Mouse (Mus musculus) liver, embryonic 12.5 days (tissue): Measurements from ENCODE around the gene Slc22a4. TPM values are rescaled to one million over a fixed set of nuclear protein-coding genes. Genes with fewer than 3 reads are reported as not detected.
"Not testable (repeated sequence)": the region's sequence is repeated elsewhere in the genome, so short reads cannot be mapped to it uniquely, and the experiment has no call there.

Experiments
- ATAC-seq: fragments of 200-750 bp; cut with Nextera tagmentation; 2 replicates; pipeline ENCODE4 v1.8.0; 2017; ENCODE audit warnings: moderate number of reproducible peaks, mild to moderate bottlenecking, moderate library complexity
- H3K27ac ChIP-seq: fragments of 300-500 bp; sonication (generic); 2 replicates; pipeline ENCODE4 v1.5.1; 2016; ENCODE audit warnings: mild to moderate bottlenecking
- H3K27me3 ChIP-seq: fragments of 300-500 bp; sonication (generic); replicated peaks from 2 replicates; pipeline ENCODE4 v1.6.1; 2016; ENCODE audit warnings: mild to moderate bottlenecking, moderate library complexity
- H3K36me3 ChIP-seq: fragments of 300-500 bp; sonication (generic); 2 replicates; pipeline ENCODE4 v1.6.1; 2016; ENCODE audit warnings: mild to moderate bottlenecking, moderate library complexity
- H3K4me1 ChIP-seq: fragments of 300-500 bp; sonication (generic); 2 replicates; pipeline ENCODE4 v1.6.1; 2016
- H3K4me2 ChIP-seq: fragments of 300-500 bp; sonication (generic); 2 replicates; pipeline ENCODE4 v1.6.1; 2016; ENCODE audit warnings: mild to moderate bottlenecking, moderate library complexity
- H3K4me3 ChIP-seq: fragments of 300-500 bp; sonication (generic); 2 replicates; pipeline ENCODE4 v1.5.1; 2016; ENCODE audit warnings: mild to moderate bottlenecking, moderate library complexity
- H3K9ac ChIP-seq: fragments of 300-500 bp; sonication (generic); 2 replicates; pipeline ENCODE4 v1.6.1; 2016; ENCODE audit warnings: mild to moderate bottlenecking, moderate library complexity
- H3K9me3 ChIP-seq: fragments of 300-500 bp; sonication (generic); replicated peaks from 2 replicates; pipeline ENCODE4 v1.6.1; 2016; ENCODE audit warnings: mild to moderate bottlenecking, moderate library complexity
- WGBS: fragments of 180-500 bp; shearing (Covaris S2); methylation state at CpG from one replicate; pipeline ENCODE4 v1.1.7; 2016; ENCODE audit not compliant: insufficient replicate concordance; 5-methylcytosine and 5-hydroxymethylcytosine counted together
- polyA plus RNA-seq: library from polyadenylated mRNA; unstranded; fragments of >200 nt; fragmentation: Nextera tagmentation; extraction: Ambion mirVana; gene quantifications from 2 replicates; pipeline ENCODE4 v1.2.1, GENCODE M21; 2016

Slc22a4 gene
- polyA plus RNA-seq, 1 experiment from 2014 or later = 42.0 TPM

DNA sequence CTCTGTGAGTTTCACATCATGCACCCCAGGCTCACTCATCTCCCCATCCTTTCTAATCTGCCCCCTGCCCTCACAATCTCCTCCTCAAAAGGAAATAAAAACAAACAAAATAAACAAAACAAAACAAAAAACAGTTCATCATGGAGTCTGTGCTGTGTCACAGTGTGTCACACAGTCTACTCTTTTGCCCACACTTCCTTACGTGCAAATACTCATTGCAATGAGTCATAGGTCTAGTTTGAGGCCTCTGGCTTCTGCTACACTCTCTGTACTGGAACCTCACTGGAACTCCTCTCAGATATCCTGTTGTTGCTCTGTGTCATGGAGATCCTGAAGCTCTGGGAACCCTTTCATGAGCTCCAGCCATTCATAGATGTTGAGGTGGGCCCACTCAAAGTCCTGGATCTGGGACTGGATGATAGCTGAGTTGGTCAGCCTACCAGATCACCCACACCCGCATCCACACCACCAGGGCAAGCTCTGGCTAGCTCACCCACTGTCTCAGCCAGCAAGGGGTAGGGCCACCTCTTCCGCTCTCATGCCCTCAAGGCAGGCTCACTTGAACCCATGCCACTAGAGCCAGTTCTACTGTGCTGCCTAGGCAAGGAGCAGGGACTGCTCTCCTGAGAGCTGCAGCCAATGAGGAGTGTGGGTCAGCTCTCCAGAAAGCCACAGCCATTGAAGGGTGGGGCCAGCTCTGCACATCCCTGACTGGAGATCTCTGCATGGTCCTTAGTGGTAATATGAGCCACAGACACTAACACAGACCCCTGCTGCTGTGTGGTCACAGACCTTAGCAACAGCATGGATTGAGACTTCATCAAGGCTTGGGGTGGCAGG lies 8.8 kb downstream of the Slc22a4 start:
- peaks cover 54% of the 10 kb centered on the region for H3K4me1 ChIP-seq
- no peak overlapping the region for H3K27ac ChIP-seq
- no peak overlapping the region for H3K4me3 ChIP-seq
- WGBS = 77% methylated on average over 3 of the region's 3 CpGs
- peaks cover 84% of the 10 kb centered on the region for H3K36me3 ChIP-seq
- peak overlapping the region; percentile 39; the same call in 1 of the 2 replicates for H3K9ac ChIP-seq
- H3K27me3 ChIP-seq = no peaks in the 10 kb centered on the region
- no peaks in the 10 kb centered on the region for H3K9me3 ChIP-seq
- H3K4me2 ChIP-seq = 0 out of 2 replicates have a peak overlapping the region, but pooled peaks have one; percentile 6
- peak; percentile 53; the same call in 1 of the 2 replicates for ATAC-seq

DNA sequence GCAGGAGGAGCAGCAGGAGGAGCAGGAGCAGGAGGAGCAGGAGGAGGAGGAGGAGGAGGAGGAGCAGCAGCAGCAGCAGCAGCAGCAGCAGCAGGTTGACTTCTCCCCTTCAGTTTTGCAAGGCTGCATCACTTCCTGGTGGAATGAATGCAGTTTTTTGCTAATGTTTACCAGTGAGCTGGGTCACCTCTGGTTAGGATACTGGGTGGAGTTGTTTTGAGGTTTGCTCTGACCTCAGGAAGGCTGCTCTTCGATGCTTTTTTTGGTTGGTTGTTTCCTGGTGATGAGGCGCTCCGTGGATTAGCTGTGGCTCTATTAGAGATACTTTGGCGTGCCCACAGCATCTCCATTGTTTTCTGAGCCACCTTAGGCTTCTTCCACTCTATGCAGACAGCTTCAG lies 10.3 kb downstream of the Slc22a4 start:
- 69% methylated on average over 4 of the region's 4 CpGs for WGBS
- no peak overlapping the region for H3K9ac ChIP-seq
- no peak for ATAC-seq
- peaks cover 87% of the 10 kb centered on the region for H3K36me3 ChIP-seq
- H3K27me3 ChIP-seq = no peaks in the 10 kb centered on the region
- no peak overlapping the region for H3K4me2 ChIP-seq
- H3K4me3 ChIP-seq = no peak overlapping the region
- no peak overlapping the region for H3K27ac ChIP-seq
- no peaks in the 10 kb centered on the region for H3K9me3 ChIP-seq
- peaks cover 40% of the 10 kb centered on the region for H3K4me1 ChIP-seq

DNA sequence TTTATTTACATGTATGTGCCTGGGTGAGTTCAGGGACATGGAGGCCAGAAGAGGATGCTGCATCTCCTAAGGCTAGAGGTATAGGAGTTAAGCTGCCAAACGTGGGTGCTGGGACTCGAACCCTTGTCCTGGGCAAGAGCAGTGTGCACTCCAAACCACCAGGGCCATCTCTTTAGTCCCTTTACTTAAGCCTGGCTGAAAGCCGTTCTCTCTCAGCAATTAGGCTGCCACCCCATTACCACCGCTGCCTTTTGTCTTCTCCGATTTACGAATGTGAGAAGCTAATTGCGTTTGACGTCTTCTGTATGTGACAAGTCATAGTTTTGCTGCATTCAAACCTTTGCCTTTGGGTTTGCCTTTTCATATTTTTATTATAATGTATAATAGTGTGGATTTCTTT lies 11.8 kb downstream of the Slc22a4 start:
- H3K9ac ChIP-seq = no peak overlapping the region
- H3K4me3 ChIP-seq = no peak overlapping the region
- no peaks in the 10 kb centered on the region for H3K9me3 ChIP-seq
- H3K27me3 ChIP-seq = no peaks in the 10 kb centered on the region
- H3K4me2 ChIP-seq = no peak overlapping the region
- no peak for ATAC-seq
- H3K27ac ChIP-seq = no peak overlapping the region
- peaks cover 27% of the 10 kb centered on the region for H3K4me1 ChIP-seq
- 84% methylated on average over 8 of the region's 8 CpGs for WGBS
- H3K36me3 ChIP-seq = peaks cover 87% of the 10 kb centered on the region

DNA sequence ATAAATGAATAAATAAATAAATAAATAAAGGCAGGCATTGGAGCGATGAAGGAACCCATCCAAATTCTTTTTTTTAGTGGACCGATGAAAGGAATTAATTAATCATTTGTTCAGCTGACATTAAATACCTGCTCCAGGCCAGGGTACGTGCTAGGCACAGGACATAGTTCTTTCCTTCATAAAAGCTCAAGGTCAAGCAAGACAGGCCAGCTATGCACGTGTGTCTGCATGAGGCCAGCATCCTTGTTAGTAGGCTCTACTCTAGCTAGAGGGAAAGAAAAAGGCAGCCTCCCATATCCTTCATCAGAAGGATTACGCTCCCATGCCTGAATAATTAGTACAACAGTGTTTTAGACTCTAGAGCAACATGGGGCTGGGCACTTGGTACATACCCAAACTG lies 14.9 kb downstream of the Slc22a4 start:
- no peaks in the 10 kb centered on the region for H3K9me3 ChIP-seq
- no peak overlapping the region for H3K4me2 ChIP-seq
- no peak overlapping the region for H3K9ac ChIP-seq
- peaks cover 24% of the 10 kb centered on the region for H3K4me1 ChIP-seq
- WGBS = 91% methylated on average over 5 of the region's 5 CpGs
- ATAC-seq = no peak
- no peak overlapping the region for H3K27ac ChIP-seq
- no peak overlapping the region for H3K4me3 ChIP-seq
- peaks cover 91% of the 10 kb centered on the region for H3K36me3 ChIP-seq
- no peaks in the 10 kb centered on the region for H3K27me3 ChIP-seq

DNA sequence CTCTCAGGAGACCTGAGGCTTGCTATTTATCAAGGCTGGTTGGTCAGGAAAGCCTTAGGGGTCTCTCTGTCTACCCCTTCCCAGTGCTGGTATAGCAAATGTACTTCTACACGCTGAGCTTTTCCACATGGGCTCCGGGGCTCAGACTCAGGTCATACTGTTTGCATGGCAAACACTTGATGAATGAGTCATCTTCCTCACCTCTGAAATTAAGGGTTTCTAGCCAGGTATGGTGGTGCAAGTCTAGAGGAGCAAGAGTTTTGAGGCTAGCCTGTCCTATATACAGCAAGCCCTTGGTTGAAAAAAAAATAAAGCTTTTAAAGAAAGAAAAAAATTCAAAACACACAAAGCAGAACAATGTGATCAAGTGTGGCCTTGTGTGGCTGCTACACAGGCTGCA lies 16.6 kb downstream of the Slc22a4 start:
- Histone ChIP-seq H3K36me3 (peaks cover 91% of the 10 kb centered on the region), H3K4me2 (no peak overlapping the region), H3K9ac (no peak overlapping the region), H3K9me3 (no peaks in the 10 kb centered on the region), H3K4me1 (peaks cover 38% of the 10 kb centered on the region), H3K4me3 (no peak overlapping the region), H3K27ac (no peak overlapping the region), H3K27me3 (no peaks in the 10 kb centered on the region)
- 80% methylated on average over 2 of the region's 2 CpGs for WGBS
- ATAC-seq = no peak

DNA sequence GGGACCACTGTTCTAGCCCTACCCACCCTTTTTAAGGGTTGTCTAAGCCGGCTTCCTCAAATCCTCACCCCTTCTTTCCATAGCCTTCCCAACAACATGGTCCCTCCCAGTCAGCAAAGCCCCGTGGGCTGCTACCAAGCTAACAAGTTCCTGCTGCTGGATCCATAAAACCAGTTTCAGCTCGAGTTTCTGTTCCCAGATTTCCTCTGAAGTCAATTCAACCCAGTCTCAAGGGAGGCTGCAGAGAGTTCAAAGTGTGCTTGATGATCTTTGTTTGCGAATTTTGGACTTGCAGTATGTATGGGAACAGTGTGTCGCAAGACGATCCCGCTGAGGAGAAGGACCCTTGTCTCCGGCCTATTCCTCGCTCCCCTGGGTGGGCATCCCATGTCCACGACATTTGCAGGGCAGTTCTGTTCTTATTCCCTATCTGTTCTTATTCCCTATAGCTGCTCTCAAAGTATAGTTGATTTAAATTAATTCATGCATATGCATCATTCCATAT lies 19.4 kb downstream of the Slc22a4 start:
- Histone ChIP-seq H3K36me3 (peaks cover 83% of the 10 kb centered on the region), H3K9me3 (no peaks in the 10 kb centered on the region), H3K27me3 (no peaks in the 10 kb centered on the region), H3K4me1 (peaks cover 66% of the 10 kb centered on the region), H3K4me2 (no peak overlapping the region), H3K4me3 (no peak overlapping the region), H3K9ac (no peak overlapping the region; the same call in 1 of the 2 replicates), H3K27ac (0 out of 2 replicates have a peak overlapping the region, but pooled peaks have one; percentile 96)
- ATAC-seq = no peak
- 79% methylated on average over 10 of the region's 10 CpGs for WGBS

DNA sequence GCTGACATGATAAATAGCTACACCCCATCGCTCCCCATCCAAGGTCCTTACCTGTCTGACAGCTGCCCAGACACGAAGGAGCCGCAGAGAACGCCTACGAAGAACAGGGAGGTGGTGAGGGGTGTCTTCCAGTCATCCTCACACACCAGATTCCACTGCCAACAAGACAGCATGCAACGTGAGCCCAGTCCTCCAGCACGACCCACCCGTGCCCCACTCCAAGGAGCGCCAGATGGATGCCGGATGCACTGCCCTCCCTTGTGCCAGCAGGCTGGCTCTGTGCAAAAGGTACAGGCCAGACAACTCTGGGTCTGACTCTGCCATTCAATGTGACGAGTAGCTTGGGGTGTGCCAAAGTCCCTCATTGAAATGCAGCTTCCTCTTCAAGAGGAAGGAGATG lies 20.2 kb downstream of the Slc22a4 start:
- Histone ChIP-seq H3K36me3 (peaks cover 83% of the 10 kb centered on the region), H3K4me2 (peak overlapping the region; percentile 68), H3K27me3 (no peaks in the 10 kb centered on the region), H3K9ac (0 out of 2 replicates have a peak overlapping the region, but pooled peaks have one; percentile 8), H3K4me1 (peaks cover 74% of the 10 kb centered on the region), H3K9me3 (no peaks in the 10 kb centered on the region), H3K27ac (peak overlapping the region; percentile 96), H3K4me3 (no peak overlapping the region)
- no peak for ATAC-seq
- WGBS = 86% methylated on average over 11 of the region's 11 CpGs

DNA sequence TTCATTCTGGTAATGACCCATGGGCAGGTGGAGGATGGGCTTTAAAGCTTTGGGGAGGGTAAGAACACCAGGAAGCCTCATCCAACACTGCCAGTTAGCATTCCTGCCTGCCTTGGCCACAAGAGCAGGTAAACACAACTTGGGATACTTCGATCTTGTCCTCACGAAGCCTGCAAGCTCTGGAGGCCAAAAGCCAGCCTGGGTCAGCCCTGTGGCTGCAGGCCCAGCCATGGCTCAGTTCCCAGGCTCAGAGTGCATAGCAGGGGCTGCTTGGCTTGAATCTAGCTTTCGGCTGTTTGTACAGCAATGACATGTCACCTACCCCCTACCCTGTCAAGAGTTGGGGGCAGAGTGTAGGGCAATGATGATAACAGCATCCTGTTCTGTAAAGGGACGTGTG lies 21.0 kb downstream of the Slc22a4 start:
- H3K4me1 ChIP-seq = peaks cover 78% of the 10 kb centered on the region
- peak overlapping the region; percentile 96 for H3K27ac ChIP-seq
- peak overlapping the region; percentile 25; the same call in 1 of the 2 replicates for H3K4me3 ChIP-seq
- WGBS = 86% methylated on average over 4 of the region's 4 CpGs
- ATAC-seq = no peak
- no peaks in the 10 kb centered on the region for H3K9me3 ChIP-seq
- peaks cover 83% of the 10 kb centered on the region for H3K36me3 ChIP-seq
- no peaks in the 10 kb centered on the region for H3K27me3 ChIP-seq
- H3K9ac ChIP-seq = peak overlapping the region; percentile 66
- H3K4me2 ChIP-seq = peak overlapping the region; percentile 68

DNA sequence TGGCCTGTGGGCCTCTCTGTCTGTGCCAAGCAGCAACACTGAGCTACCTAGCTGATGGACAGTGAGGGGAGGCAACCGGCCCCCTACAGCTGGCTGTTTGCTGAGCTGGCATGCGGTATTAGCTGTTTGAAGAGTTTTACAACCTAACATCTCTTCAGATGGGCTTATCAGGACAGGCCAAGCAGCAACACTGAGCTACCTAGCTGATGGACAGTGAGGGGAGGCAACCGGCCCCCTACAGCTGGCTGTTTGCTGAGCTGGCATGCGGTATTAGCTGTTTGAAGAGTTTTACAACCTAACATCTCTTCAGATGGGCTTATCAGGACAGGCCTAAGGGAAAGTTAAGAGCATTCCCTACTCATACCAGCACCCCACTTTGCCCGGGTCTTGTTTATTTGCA lies 21.5 kb downstream of the Slc22a4 start:
- peak; percentile 73 for ATAC-seq
- H3K36me3 ChIP-seq = peaks cover 83% of the 10 kb centered on the region
- H3K4me2 ChIP-seq = peak overlapping the region; percentile 68
- H3K4me1 ChIP-seq = peaks cover 78% of the 10 kb centered on the region
- 13% methylated on average over 5 of the region's 5 CpGs for WGBS
- H3K9ac ChIP-seq = peak overlapping the region; percentile 66
- not testable (repeated sequence) for H3K9me3 ChIP-seq, H3K27me3 ChIP-seq
- H3K4me3 ChIP-seq = 0 out of 2 replicates have a peak overlapping the region, but pooled peaks have one; percentile 25
- H3K27ac ChIP-seq = peak overlapping the region; percentile 96

DNA sequence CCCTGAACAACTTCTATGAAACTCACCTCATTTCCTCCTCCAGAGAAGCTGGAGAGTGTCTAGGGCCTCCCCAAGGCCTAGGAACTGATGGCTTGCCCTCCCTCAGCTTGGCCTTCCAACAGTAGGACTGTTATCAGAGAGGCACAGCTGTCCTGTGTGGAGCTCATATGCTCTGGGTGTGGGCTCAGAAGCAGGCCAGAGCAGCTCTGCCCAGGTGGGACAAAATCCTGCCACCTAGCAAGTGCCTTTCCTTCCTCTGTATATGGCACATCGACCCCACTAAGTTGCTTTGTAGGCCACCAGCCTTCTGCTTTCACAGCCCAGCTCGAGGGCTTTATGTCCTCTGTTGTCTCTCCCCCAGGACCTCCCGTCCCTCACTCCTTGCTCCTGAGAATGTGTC lies 23.2 kb downstream of the Slc22a4 start:
- peak overlapping the region; percentile 27 for H3K4me3 ChIP-seq
- H3K9ac ChIP-seq = peak overlapping the region; percentile 66
- H3K9me3 ChIP-seq = no peaks in the 10 kb centered on the region
- peaks cover 78% of the 10 kb centered on the region for H3K4me1 ChIP-seq
- H3K27me3 ChIP-seq = no peaks in the 10 kb centered on the region
- H3K27ac ChIP-seq = peak overlapping the region; percentile 96
- 53% methylated on average over 3 of the region's 3 CpGs for WGBS
- peak; percentile 98 for ATAC-seq
- H3K36me3 ChIP-seq = peaks cover 83% of the 10 kb centered on the region
- H3K4me2 ChIP-seq = peak overlapping the region; percentile 68

DNA sequence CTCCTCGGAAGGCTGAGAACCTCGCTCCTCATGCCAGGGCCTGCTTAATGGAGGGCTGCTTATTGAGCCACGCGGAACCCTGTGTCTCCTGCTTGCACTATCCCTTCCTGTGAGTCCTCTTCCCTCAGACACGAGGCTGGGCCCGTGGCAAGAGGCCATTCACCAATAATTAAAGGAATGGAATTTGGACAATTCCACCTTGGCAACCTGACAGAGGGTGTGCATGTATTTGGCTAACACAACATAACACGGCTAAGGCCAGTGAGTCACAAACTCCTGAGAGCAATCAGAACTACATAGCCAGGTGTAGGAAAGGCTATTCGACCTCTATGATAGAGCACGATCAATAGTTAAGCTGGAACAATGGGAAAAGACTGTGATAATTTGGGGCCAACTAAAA lies 23.7 kb downstream of the Slc22a4 start:
- Histone ChIP-seq H3K36me3 (peaks cover 83% of the 10 kb centered on the region), H3K27ac (peak overlapping the region; percentile 96), H3K9me3 (no peaks in the 10 kb centered on the region), H3K4me1 (peaks cover 73% of the 10 kb centered on the region), H3K9ac (peak overlapping the region; percentile 66), H3K4me3 (peak overlapping the region; percentile 27; the same call in 1 of the 2 replicates), H3K4me2 (peak overlapping the region; percentile 68), H3K27me3 (no peaks in the 10 kb centered on the region)
- WGBS = 73% methylated on average over 9 of the region's 9 CpGs
- no peak for ATAC-seq
